Mouse (Mus musculus) embryonic facial prominence, embryonic 15.5 days (tissue): ENCODE data around the gene Zbtb42. TPM values are rescaled to one million over a fixed set of nuclear protein-coding genes. Genes with fewer than 3 reads are reported as not detected.

ENCODE experiments used
- ATAC-seq: fragments of 200-750 bp; cut with Nextera tagmentation; 2 replicates; pipeline ENCODE4 v1.8.0; 2017; ENCODE audit warnings: low read depth, moderate TSS enrichment; ENCODE audit not compliant: insufficient number of reproducible peaks, low FRiP score, low TSS enrichment
- H3K27ac ChIP-seq: fragments of 300-500 bp; sonication (generic); replicated peaks from 2 replicates; pipeline ENCODE4 v1.5.1; 2015; ENCODE audit warnings: mild to moderate bottlenecking, inconsistent platforms
- H3K27me3 ChIP-seq: fragments of 300-500 bp; sonication (generic); 2 replicates; pipeline ENCODE4 v1.6.1; 2015; ENCODE audit warnings: inconsistent platforms
- H3K36me3 ChIP-seq: fragments of 300-500 bp; sonication (generic); 2 replicates; pipeline ENCODE4 v1.6.1; 2015; ENCODE audit warnings: mild to moderate bottlenecking, inconsistent platforms
- H3K4me1 ChIP-seq: fragments of 300-500 bp; sonication (generic); 2 replicates; pipeline ENCODE4 v1.6.1; 2015; ENCODE audit warnings: inconsistent platforms
- H3K4me2 ChIP-seq: fragments of 300-500 bp; sonication (generic); replicated peaks from 2 replicates; pipeline ENCODE4 v1.6.1; 2015; ENCODE audit warnings: mild to moderate bottlenecking, inconsistent platforms
- H3K4me3 ChIP-seq: fragments of 300-500 bp; sonication (generic); replicated peaks from 2 replicates; pipeline ENCODE4 v1.5.1; 2015; ENCODE audit warnings: mild to moderate bottlenecking, inconsistent platforms
- H3K9ac ChIP-seq: fragments of 300-500 bp; sonication (generic); 2 replicates; pipeline ENCODE4 v1.6.1; 2015; ENCODE audit warnings: inconsistent platforms
- H3K9me3 ChIP-seq: fragments of 300-500 bp; sonication (generic); replicated peaks from 2 replicates; pipeline ENCODE4 v1.6.1; 2016; ENCODE audit warnings: inconsistent platforms
- WGBS: fragments of 180-500 bp; shearing (Covaris S2); methylation state at CpG from one replicate; pipeline ENCODE4 v1.1.7; 2015; 5-methylcytosine and 5-hydroxymethylcytosine counted together
- polyA plus RNA-seq: library from polyadenylated mRNA; unstranded; fragments of >200 nt; fragmentation: Nextera tagmentation; extraction: Ambion mirVana; gene quantifications from 2 replicates; pipeline ENCODE4 v1.2.1, GENCODE M21; 2015

Zbtb42 gene
- polyA plus RNA-seq, 1 experiment from 2014 or later: 5.6 TPM

- H3K27me3 ChIP-seq: no peaks in the 10 kb centered on the region
- no peak for ATAC-seq
These were observed 33.6 kb upstream of the Zbtb42 start for GRCm38 (mm10) chr12:112644855-112645506.

GRCm38 (mm10) chr12:112646139-112646538 is 32.5 kb upstream of the Zbtb42 start:
- no peak overlapping the region for H3K27ac ChIP-seq
- no peak for ATAC-seq
- H3K4me3 ChIP-seq: peak overlapping the region; percentile 76
- H3K27me3 ChIP-seq: no peaks in the 10 kb centered on the region
- 0 out of 2 replicates have a peak overlapping the region, but pooled peaks have one; percentile 63 for H3K9ac ChIP-seq
- no peaks in the 10 kb centered on the region for H3K9me3 ChIP-seq
- peaks cover 25% of the 10 kb centered on the region for H3K36me3 ChIP-seq
- 49% methylated on average over 6 of the region's 6 CpGs for WGBS
- H3K4me1 ChIP-seq: peaks cover 27% of the 10 kb centered on the region
- H3K4me2 ChIP-seq: peak overlapping the region; percentile 71

More at GRCm38 (mm10) chr12:112644855-112645506, 33.6 kb upstream of the Zbtb42 start:
- Histone ChIP-seq H3K36me3 (peaks cover 25% of the 10 kb centered on the region), H3K9ac (peak overlapping the region; percentile 63), H3K27ac (peak overlapping the region; percentile 95), H3K4me1 (peaks cover 21% of the 10 kb centered on the region), H3K9me3 (no peaks in the 10 kb centered on the region), H3K4me3 (peak overlapping the region; percentile 76), H3K4me2 (peak overlapping the region; percentile 71)
- WGBS: under 1% methylated on average over 75 of the region's 75 CpGs

- no peak for ATAC-seq
- Histone ChIP-seq H3K27ac (no peak overlapping the region), H3K4me1 (peaks cover 27% of the 10 kb centered on the region), H3K36me3 (peaks cover 42% of the 10 kb centered on the region), H3K27me3 (no peaks in the 10 kb centered on the region), H3K9me3 (no peaks in the 10 kb centered on the region), H3K9ac (no peak overlapping the region), H3K4me2 (no peak overlapping the region), H3K4me3 (no peak overlapping the region)
- 86% methylated on average over 5 of the region's 5 CpGs for WGBS
These were observed 30.5 kb upstream of the Zbtb42 start for GRCm38 (mm10) chr12:112648081-112648480.

GRCm38 (mm10) chr12:112651778-112652439 is 26.7 kb upstream of the Zbtb42 start:
- Histone ChIP-seq H3K4me3 (no peak overlapping the region), H3K4me1 (peaks cover 29% of the 10 kb centered on the region), H3K27me3 (no peaks in the 10 kb centered on the region), H3K36me3 (peaks cover 77% of the 10 kb centered on the region), H3K4me2 (no peak overlapping the region), H3K27ac (no peak overlapping the region), H3K9me3 (no peaks in the 10 kb centered on the region), H3K9ac (no peak overlapping the region)
- 72% methylated on average over 5 of the region's 5 CpGs for WGBS
- no peak for ATAC-seq

- peaks cover 79% of the 10 kb centered on the region for H3K36me3 ChIP-seq
- no peak overlapping the region for H3K4me3 ChIP-seq
- no peak overlapping the region for H3K4me2 ChIP-seq
- no peak overlapping the region for H3K27ac ChIP-seq
- 0 out of 2 replicates have a peak, but pooled peaks have one; percentile 11 for ATAC-seq
- no peaks in the 10 kb centered on the region for H3K9me3 ChIP-seq
- no peak overlapping the region for H3K9ac ChIP-seq
- H3K4me1 ChIP-seq: peaks cover 24% of the 10 kb centered on the region
- no peaks in the 10 kb centered on the region for H3K27me3 ChIP-seq
- WGBS: 47% methylated on average over 7 of the region's 7 CpGs
These were observed 25.3 kb upstream of the Zbtb42 start for GRCm38 (mm10) chr12:112653157-112653824.

GRCm38 (mm10) chr12:112654076-112654475 is 24.6 kb upstream of the Zbtb42 start:
- ATAC-seq: no peak
- peaks cover 79% of the 10 kb centered on the region for H3K36me3 ChIP-seq
- no peaks in the 10 kb centered on the region for H3K9me3 ChIP-seq
- H3K4me2 ChIP-seq: no peak overlapping the region
- H3K27me3 ChIP-seq: no peaks in the 10 kb centered on the region
- H3K4me1 ChIP-seq: peaks cover 24% of the 10 kb centered on the region
- H3K4me3 ChIP-seq: no peak overlapping the region
- H3K27ac ChIP-seq: no peak overlapping the region
- 88% methylated on average over 5 of the region's 5 CpGs for WGBS
- H3K9ac ChIP-seq: no peak overlapping the region

- H3K27ac ChIP-seq: no peak overlapping the region
- H3K4me3 ChIP-seq: no peak overlapping the region
- no peak overlapping the region for H3K4me2 ChIP-seq
- peaks cover 87% of the 10 kb centered on the region for H3K36me3 ChIP-seq
- peaks cover 50% of the 10 kb centered on the region for H3K4me1 ChIP-seq
- no peaks in the 10 kb centered on the region for H3K9me3 ChIP-seq
- no peak for ATAC-seq
- no peaks in the 10 kb centered on the region for H3K27me3 ChIP-seq
- 93% methylated on average over 7 of the region's 7 CpGs for WGBS
- no peak overlapping the region for H3K9ac ChIP-seq
These were observed 20.0 kb upstream of the Zbtb42 start for GRCm38 (mm10) chr12:112658619-112659018.

- H3K27ac ChIP-seq: no peak overlapping the region
- no peak overlapping the region for H3K4me3 ChIP-seq
- no peaks in the 10 kb centered on the region for H3K27me3 ChIP-seq
- H3K36me3 ChIP-seq: peaks cover 84% of the 10 kb centered on the region
- H3K9me3 ChIP-seq: no peaks in the 10 kb centered on the region
- WGBS: 87% methylated on average over 6 of the region's 6 CpGs
- H3K4me1 ChIP-seq: peaks cover 50% of the 10 kb centered on the region
- no peak overlapping the region for H3K9ac ChIP-seq
- ATAC-seq: no peak
- H3K4me2 ChIP-seq: no peak overlapping the region
These were observed 19.5 kb upstream of the Zbtb42 start for GRCm38 (mm10) chr12:112659109-112659508.

GRCm38 (mm10) chr12:112660576-112661326 is 17.9 kb upstream of the Zbtb42 start:
- Histone ChIP-seq H3K9ac (no peak overlapping the region), H3K4me1 (peaks cover 56% of the 10 kb centered on the region)

GRCm38 (mm10) chr12:112661327-112661605 is 17.4 kb upstream of the Zbtb42 start:
- ATAC-seq: no peak
- Histone ChIP-seq H3K27me3 (no peaks in the 10 kb centered on the region), H3K4me3 (no peak overlapping the region), H3K4me2 (peak overlapping the region; percentile 24; the same call in 1 of the 2 replicates), H3K9me3 (no peaks in the 10 kb centered on the region), H3K36me3 (peaks cover 77% of the 10 kb centered on the region), H3K9ac (no peak overlapping the region), H3K4me1 (peaks cover 62% of the 10 kb centered on the region), H3K27ac (peak overlapping the region; percentile 88)
- 76% methylated on average over 3 of the region's 3 CpGs for WGBS

More at GRCm38 (mm10) chr12:112660576-112661326, 17.9 kb upstream of the Zbtb42 start:
- H3K4me2 ChIP-seq: peak overlapping the region; percentile 24
- 30% methylated on average over 5 of the region's 5 CpGs for WGBS
- H3K4me3 ChIP-seq: no peak overlapping the region
- peak; percentile 67; the same call in 1 of the 2 replicates for ATAC-seq
- peaks cover 77% of the 10 kb centered on the region for H3K36me3 ChIP-seq
- H3K9me3 ChIP-seq: no peaks in the 10 kb centered on the region
- peak overlapping the region; percentile 88 for H3K27ac ChIP-seq
- H3K27me3 ChIP-seq: no peaks in the 10 kb centered on the region

GRCm38 (mm10) chr12:112661851-112662250 is 16.8 kb upstream of the Zbtb42 start:
- H3K9ac ChIP-seq: no peak overlapping the region; the same call in 1 of the 2 replicates
- H3K36me3 ChIP-seq: peaks cover 73% of the 10 kb centered on the region
- H3K27ac ChIP-seq: peak overlapping the region; percentile 88
- H3K4me2 ChIP-seq: no peak overlapping the region
- H3K9me3 ChIP-seq: no peaks in the 10 kb centered on the region
- H3K4me3 ChIP-seq: no peak overlapping the region
- 82% methylated on average over 9 of the region's 9 CpGs for WGBS
- H3K4me1 ChIP-seq: peaks cover 67% of the 10 kb centered on the region
- no peaks in the 10 kb centered on the region for H3K27me3 ChIP-seq
- ATAC-seq: no peak
